Mouse (Mus musculus): ENCODE results near the gene Kat7.

DNA sequence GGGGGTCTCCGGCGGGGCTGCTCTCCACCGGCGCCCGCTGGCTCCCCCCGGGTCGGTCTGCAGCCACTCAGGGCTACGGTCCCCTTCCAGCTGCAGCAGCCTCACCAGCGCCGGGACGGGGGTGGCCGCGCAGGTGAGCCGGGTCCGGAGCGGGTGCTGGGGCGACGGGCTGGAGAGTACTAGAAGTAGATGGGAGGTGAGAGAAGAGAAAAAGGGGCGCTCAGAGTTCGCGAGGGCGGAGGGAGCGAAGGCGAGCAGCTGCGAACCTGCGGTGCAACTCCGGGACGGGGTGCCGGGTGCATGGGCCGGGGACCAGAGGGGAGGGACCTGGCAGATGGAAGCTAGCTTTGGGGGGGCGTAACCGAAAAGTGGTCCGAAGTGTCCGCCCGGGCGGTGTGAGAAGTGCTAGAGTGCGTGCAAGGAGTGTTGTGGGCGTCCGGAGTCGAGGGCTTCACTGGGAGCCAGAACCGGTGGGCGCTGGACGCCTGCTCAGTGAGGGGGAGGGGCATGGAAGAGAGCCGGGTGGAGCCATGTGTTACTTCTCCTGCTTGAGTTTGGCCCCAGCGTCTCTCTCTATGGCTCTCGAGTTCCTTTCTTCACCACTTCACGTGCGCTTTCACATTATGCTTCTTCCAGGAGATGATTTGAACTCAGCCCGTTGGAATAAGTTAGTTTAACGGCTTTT, 27.2 kb upstream of the Kat7 start:
- TF ChIP-seq CTCF (IDR thresholded peaks at IDR 0.05) (0 out of 2 replicates have a peak, but pooled peaks have one; percentile 5), EP300 (IDR thresholded peaks at IDR 0.05) (no peak)

All from lung, postnatal 0 days (tissue).